Mouse (Mus musculus): ENCODE results near the gene Trip10. TPM values are rescaled to one million over a fixed set of nuclear protein-coding genes. Genes with fewer than 3 reads are reported as not detected.

The Trip10 gene
- total and polyA plus RNA-seq, 2 experiments: 5.1 to 7.2 TPM

DNA sequence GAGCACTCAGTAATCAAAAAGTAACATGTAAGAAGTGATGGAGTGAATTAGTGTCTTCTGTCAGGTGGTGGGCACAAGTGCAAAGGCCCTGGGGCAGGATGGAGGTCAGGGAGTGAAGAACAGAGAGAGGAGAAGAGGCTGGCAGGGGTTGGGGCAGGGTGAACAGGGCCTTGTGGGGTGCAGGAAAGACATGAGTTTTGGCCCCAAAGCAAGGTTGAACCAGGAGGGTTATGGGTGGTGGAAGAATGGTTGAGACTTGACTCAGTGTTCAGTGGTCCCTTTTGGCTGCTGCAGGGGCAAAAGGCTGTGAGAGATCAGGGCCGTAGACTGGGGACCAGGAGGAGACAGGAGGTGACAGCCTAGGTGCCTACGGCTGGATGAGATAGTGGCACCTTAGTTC lies 29.3 kb downstream of the Trip10 start:
- no peaks in the 10 kb centered on the region for H3K79me2 ChIP-seq (ENCODE audit: control insufficient read depth, insufficient read depth, low read length)
- no peak for DNase-seq (ENCODE audit: extremely low read depth, low read depth, low spot score)
- no peak overlapping the region for H3K9ac ChIP-seq (ENCODE audit: low read depth, low read length)
- H3K27ac ChIP-seq (replicated peaks; ENCODE audit: insufficient read depth, low read depth, low read length): no peak overlapping the region; the same call in 1 of the 2 replicates
- H3K36me3 ChIP-seq (ENCODE audit: control insufficient read depth, insufficient read depth, low read length): no peaks in the 10 kb centered on the region
- WGBS: 71% methylated on average over 2 of the region's 2 CpGs
- no peaks in the 10 kb centered on the region for H3K27me3 ChIP-seq (ENCODE audit: control insufficient read depth, insufficient read depth, low read length)
- 0 out of 2 replicates have a peak, but pooled peaks cover 4% of the 10 kb centered on the region for H3K4me1 ChIP-seq (ENCODE audit: control insufficient read depth, insufficient read depth, low read length)
- H3K4me3 ChIP-seq (ENCODE audit: insufficient read depth, low read depth, low read length): no peak overlapping the region
- TF ChIP-seq POLR2A (IDR thresholded peaks at IDR 0.05; ENCODE audit: extremely low read depth, insufficient read depth, low read length) (no peak), CTCF (IDR thresholded peaks at IDR 0.05; ENCODE audit: low read depth, low read length) (no peak)

DNA sequence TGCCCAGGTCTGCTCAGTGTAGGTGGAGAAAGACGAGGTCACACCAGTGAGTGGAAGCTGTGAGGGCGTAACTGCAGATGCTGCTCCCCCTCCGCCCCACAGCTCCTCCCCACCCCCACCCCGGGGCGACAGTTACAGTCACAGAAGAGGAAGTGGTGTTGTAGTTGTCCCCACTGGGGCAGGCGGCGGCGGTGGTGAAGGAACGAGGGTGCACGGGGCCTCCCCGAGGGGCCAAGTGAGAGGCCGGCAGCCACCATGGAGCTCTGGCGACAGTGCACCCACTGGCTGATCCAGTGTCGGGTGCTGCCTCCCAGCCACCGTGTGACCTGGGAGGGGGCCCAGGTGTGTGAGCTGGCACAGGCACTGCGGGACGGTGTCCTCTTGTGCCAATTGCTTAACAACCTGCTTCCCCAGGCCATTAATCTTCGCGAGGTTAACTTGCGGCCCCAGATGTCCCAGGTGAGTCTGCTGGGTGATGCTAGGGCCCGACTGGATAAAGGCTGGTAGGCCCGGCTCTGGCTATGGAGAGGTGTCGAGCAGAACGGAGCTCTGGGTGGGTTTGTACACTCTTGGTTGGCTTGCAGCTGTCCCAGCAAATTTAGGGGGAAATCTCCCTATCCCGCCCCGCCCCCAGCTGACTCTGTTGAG lies 29.8 kb downstream of the Trip10 start, which contains the start of gene Vav1:
Gene Vav1 (plus strand): TSS at position 158 of the 648 bp plus-strand sequence.
- Histone ChIP-seq H3K4me1 (ENCODE audit: control insufficient read depth, insufficient read depth, low read length) (0 out of 2 replicates have a peak, but pooled peaks cover 4% of the 10 kb centered on the region), H3K27ac (replicated peaks; ENCODE audit: insufficient read depth, low read depth, low read length) (peak within 1 kb of the TSS; percentile 46), H3K9ac (ENCODE audit: low read depth, low read length) (peak within 1 kb of the TSS; percentile 67), H3K27me3 (ENCODE audit: control insufficient read depth, insufficient read depth, low read length) (no peaks in the 10 kb centered on the region), H3K36me3 (ENCODE audit: control insufficient read depth, insufficient read depth, low read length) (no peaks in the 10 kb centered on the region), H3K79me2 (ENCODE audit: control insufficient read depth, insufficient read depth, low read length) (no peaks in the 10 kb centered on the region), H3K4me3 (ENCODE audit: insufficient read depth, low read depth, low read length) (peak within 1 kb of the TSS; percentile 62)
- no peak for DNase-seq (ENCODE audit: extremely low read depth, low read depth, low spot score)
- 0 out of 2 replicates have a peak, but pooled peaks have one; percentile 11 for TF ChIP-seq POLR2A (IDR thresholded peaks at IDR 0.05; ENCODE audit: extremely low read depth, insufficient read depth, low read length)
- TF ChIP-seq CTCF (IDR thresholded peaks at IDR 0.05; ENCODE audit: low read depth, low read length): no peak
- 55% methylated on average over 26 of the region's 26 CpGs for WGBS

GRCm38 (mm10) chr17:57279591-57280224 lies 30.5 kb downstream of the Trip10 start:
- Histone ChIP-seq H3K9ac (ENCODE audit: low read depth, low read length) (peak overlapping the region; percentile 12), H3K79me2 (ENCODE audit: control insufficient read depth, insufficient read depth, low read length) (no peaks in the 10 kb centered on the region), H3K4me3 (ENCODE audit: insufficient read depth, low read depth, low read length) (peak overlapping the region; percentile 62), H3K27me3 (ENCODE audit: control insufficient read depth, insufficient read depth, low read length) (no peaks in the 10 kb centered on the region), H3K27ac (replicated peaks; ENCODE audit: insufficient read depth, low read depth, low read length) (peak overlapping the region; percentile 46; the same call in 1 of the 2 replicates), H3K36me3 (ENCODE audit: control insufficient read depth, insufficient read depth, low read length) (no peaks in the 10 kb centered on the region), H3K4me1 (ENCODE audit: control insufficient read depth, insufficient read depth, low read length) (0 out of 2 replicates have a peak, but pooled peaks cover 4% of the 10 kb centered on the region)
- TF ChIP-seq POLR2A (IDR thresholded peaks at IDR 0.05; ENCODE audit: extremely low read depth, insufficient read depth, low read length) (no peak), CTCF (IDR thresholded peaks at IDR 0.05; ENCODE audit: low read depth, low read length) (no peak)
- DNase-seq (ENCODE audit: extremely low read depth, low read depth, low spot score): no peak
- 58% methylated on average over 9 of the region's 9 CpGs for WGBS

- H3K36me3 ChIP-seq (ENCODE audit: control insufficient read depth, insufficient read depth, low read length): no peaks in the 10 kb centered on the region
- H3K4me1 ChIP-seq (ENCODE audit: control insufficient read depth, insufficient read depth, low read length): 0 out of 2 replicates have a peak, but pooled peaks cover 4% of the 10 kb centered on the region
- no peaks in the 10 kb centered on the region for H3K27me3 ChIP-seq (ENCODE audit: control insufficient read depth, insufficient read depth, low read length)
- WGBS: 46% methylated on average over 3 of the region's 3 CpGs
- TF ChIP-seq POLR2A (IDR thresholded peaks at IDR 0.05; ENCODE audit: extremely low read depth, insufficient read depth, low read length) (no peak), CTCF (IDR thresholded peaks at IDR 0.05; ENCODE audit: low read depth, low read length) (no peak)
- H3K9ac ChIP-seq (ENCODE audit: low read depth, low read length): no peak overlapping the region
- H3K4me3 ChIP-seq (ENCODE audit: insufficient read depth, low read depth, low read length): no peak overlapping the region
- H3K79me2 ChIP-seq (ENCODE audit: control insufficient read depth, insufficient read depth, low read length): no peaks in the 10 kb centered on the region
- DNase-seq (ENCODE audit: extremely low read depth, low read depth, low spot score): peak; percentile 37
- H3K27ac ChIP-seq (replicated peaks; ENCODE audit: insufficient read depth, low read depth, low read length): no peak overlapping the region
Observed at GRCm38 (mm10) chr17:57280411-57280810, 31.2 kb downstream of the Trip10 start.

DNA sequence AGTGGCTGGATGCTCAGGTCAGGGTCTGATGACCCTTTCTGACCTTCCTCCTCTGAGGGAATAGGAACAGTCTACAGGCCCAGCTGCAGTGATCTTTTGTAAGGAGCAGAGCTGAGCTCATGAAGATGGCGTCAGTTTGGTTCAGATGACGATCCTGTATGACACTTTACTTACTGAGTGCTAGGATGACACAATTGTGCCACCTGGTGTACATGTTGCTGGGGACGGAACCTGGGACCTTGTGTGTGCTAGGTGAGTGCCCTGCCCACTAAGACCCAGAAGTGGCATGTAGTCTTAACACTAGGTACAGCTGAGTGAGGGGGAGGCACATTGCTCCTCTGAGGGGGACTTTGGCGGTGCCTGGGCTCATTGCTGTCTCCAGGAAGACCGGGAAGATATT lies 34.7 kb downstream of the Trip10 start:
- no peaks in the 10 kb centered on the region for H3K27me3 ChIP-seq (ENCODE audit: control insufficient read depth, insufficient read depth, low read length)
- no peaks in the 10 kb centered on the region for H3K36me3 ChIP-seq (ENCODE audit: control insufficient read depth, insufficient read depth, low read length)
- H3K4me1 ChIP-seq (ENCODE audit: control insufficient read depth, insufficient read depth, low read length): no peaks in the 10 kb centered on the region
- WGBS: 66% methylated on average over 5 of the region's 5 CpGs
- no peak overlapping the region for H3K9ac ChIP-seq (ENCODE audit: low read depth, low read length)
- no peak overlapping the region for H3K27ac ChIP-seq (replicated peaks; ENCODE audit: insufficient read depth, low read depth, low read length)
- TF ChIP-seq POLR2A (IDR thresholded peaks at IDR 0.05; ENCODE audit: extremely low read depth, insufficient read depth, low read length): no peak
- no peak for TF ChIP-seq CTCF (IDR thresholded peaks at IDR 0.05; ENCODE audit: low read depth, low read length)
- DNase-seq (ENCODE audit: extremely low read depth, low read depth, low spot score): no peak
- no peak overlapping the region for H3K4me3 ChIP-seq (ENCODE audit: insufficient read depth, low read depth, low read length)
- H3K79me2 ChIP-seq (ENCODE audit: control insufficient read depth, insufficient read depth, low read length): no peaks in the 10 kb centered on the region

All from liver, adult 2 months (tissue).